Mouse (Mus musculus) ovary, postnatal 36 days (tissue): ENCODE measurements around the gene Cdk19.
A peak's percentile ranks its signal among the peaks of the same experiment; 100 is the strongest.

ENCODE experiments used
- DNase-seq: peaks from one replicate; pipeline ENCODE4 v3.0.0; 2022; ENCODE audit warnings: low spot score, mixed read lengths

Cdk19 gene

DNA sequence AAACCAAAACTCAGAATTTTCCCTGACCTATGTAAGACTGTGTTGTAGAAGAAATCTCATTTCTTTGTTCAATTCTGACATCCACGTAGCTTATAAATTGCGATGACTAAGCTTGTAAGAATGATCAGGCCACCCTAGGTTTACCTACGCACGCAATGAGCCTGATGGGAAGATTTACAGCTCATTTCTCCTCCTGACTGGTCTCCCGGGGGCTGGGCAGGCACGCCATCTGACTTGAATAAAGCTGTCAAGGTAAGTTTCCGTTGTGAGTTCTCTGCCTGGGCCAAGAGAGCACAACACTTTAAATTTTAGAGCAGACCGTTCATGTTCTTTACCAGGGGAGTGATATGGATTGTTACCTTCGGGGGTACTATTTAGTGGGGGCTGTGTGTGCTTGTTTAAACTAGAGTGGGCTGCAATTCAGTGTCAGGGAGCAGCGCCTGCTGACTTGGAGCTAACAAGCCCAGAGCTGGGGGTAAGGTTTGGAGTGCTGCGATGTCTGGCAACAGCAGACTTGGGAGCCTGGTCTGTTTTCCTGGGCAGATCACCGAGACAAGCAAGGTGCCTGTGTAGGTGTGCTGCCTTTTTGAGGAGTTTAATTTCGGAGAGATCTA is at the start of gene Cdk19:
Gene Cdk19, plus strand, starts transcription at position 214 of the 614 bp plus-strand sequence.
- DNase-seq = no peak

DNA sequence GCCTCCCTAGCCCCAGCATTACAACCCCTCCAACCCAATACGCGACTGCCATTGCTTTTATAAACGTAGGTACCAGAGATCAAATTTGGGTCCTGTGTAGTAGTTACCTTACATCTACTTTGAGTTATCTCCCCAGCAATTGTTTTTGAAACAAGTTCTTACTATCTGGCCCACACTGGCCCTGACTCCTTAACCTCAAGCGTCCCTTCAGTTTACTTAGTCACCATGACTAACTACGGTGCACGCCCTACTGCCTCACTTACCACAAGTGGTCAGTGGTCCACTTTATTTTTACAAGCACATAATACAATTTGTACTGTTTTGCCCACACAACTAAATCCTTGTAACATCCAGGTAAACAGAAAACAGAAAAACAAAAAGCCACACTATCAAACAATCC is 46.7 kb upstream of the Cdk19 start:
- DNase-seq = no peak

DNA sequence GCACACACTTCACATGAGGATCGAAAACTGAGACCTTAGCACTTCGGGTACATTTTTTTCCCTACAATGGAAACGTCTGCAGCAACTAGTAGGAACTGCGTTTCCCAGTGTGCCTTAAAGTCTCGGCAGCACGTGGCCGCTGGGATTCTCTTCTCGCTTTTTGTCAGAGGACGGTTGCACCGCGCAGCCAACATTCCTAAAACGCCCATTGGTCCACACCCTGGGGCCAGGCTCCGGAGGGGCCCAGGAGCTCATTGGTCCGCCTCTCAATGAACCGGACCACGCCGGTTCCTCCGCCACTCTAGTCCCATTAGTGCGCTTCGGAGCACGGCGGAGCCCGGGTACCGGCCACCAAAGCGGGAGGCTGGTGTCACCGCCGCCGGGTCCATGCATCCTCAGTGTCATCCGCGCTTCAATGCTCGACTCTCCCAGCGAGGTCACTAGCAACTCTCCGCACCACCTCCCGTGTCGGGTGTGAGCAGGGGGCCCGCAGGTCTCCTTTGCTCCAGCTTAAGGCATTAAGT is 38.7 kb upstream of the Cdk19 start:
- peak; percentile 80 for DNase-seq

DNA sequence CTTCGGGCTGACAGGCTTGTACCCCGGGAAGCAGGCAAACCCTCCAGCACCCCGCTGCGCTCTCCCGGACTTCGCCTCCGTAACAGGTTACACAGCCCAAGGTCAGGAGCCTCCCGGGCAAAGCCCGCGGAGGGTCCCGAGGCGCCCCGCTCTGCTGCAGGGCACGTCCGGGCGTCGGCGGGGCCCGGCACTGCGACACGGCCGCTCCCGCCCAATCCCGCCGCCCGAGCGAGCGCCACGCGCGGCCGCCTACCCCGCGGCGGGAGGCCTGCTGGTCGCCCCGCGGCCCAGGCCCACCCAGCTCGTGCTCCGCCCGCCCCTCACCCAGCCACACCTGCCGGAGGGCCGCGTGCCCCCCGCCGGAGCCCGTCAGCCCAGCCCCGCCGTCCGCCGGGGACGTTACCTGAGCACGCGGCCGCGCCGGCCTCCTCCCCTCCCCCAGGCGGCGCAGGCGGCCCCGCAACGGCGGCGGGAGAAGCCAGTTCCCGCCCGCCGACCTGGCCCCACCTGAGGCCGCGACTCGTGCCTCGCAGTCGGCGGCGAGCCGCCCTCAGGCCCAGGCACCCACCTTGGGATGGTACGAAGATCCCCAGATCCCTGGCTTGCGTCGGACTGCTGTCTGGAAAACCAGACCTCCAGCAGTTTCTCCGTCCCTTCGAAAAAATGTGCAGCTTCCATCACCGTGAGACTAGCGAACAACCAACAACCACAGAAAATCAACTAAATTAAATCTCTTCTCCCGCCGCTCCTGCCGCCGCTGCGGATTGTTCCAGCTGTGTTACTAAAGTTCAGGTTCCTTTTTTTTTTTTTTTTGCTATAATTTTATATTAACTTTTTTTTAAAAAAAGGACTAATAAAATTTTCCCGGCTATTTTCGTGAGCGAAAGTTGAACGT is 37.9 kb upstream of the Cdk19 start:
- DNase-seq = peak; percentile 57

DNA sequence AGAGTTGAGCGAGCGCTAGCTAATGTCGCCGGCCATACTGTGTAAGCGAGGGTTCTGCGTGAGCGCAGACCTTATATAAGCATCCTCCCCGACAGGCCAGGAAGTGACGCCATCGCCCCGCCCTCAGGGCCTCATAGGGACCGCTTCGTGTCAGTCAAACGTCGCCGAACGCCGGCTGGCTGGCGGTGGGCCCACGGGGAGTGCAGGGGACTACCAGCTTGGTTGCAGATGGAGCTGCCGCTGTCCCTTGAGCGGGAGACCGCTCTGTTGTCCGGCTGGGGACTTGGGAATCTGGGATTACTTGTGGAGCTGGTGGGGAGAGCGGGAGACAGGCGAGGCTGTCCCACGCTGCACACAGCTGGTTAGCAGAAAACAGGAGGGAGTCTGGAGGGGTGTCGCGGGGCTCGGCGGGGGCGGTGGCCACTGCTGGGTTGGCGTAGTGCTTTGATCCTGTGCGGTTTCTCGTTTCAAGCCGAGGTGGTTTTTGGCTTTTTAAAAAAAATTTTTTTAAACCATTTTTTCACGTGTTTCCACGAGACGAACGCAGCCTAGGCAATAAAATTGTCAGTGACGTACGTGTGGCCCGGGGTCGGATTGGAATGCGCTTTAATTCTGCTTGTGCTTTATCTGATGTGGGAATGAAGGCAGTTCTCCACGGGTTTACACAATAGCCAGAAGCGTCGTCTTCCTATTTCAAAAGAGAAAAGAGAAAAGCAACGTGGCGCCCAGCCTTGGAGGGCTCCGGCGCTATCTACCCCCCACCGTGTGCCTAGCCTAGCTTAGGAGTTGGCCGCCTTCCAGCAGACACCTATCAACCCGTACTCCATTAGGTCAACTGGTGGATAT is 37.0 kb upstream of the Cdk19 start, which contains the start of gene Amd1:
Gene Amd1, minus strand, starts transcription at position 47 of the 846 bp plus-strand sequence.
- DNase-seq = peak; percentile 100

DNA sequence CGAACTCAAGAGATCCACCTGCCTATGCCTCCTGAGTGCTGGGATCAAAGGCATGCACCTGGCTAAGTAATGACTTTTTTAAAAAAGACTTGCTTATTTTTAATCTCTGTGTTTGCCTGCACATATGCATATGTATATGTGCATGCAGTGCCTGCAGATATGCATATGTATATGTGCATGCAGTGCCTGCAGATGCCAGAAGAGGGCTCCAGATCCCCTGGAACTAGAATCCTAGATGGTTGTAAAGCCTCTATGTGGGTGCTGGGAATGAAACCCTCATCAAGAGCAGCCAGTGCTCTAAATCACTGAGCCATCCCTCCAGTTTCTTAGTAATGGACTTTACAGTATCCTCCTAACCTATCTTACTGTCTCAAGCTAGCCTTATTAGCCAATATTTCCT is 33.4 kb upstream of the Cdk19 start:
- no peak for DNase-seq

DNA sequence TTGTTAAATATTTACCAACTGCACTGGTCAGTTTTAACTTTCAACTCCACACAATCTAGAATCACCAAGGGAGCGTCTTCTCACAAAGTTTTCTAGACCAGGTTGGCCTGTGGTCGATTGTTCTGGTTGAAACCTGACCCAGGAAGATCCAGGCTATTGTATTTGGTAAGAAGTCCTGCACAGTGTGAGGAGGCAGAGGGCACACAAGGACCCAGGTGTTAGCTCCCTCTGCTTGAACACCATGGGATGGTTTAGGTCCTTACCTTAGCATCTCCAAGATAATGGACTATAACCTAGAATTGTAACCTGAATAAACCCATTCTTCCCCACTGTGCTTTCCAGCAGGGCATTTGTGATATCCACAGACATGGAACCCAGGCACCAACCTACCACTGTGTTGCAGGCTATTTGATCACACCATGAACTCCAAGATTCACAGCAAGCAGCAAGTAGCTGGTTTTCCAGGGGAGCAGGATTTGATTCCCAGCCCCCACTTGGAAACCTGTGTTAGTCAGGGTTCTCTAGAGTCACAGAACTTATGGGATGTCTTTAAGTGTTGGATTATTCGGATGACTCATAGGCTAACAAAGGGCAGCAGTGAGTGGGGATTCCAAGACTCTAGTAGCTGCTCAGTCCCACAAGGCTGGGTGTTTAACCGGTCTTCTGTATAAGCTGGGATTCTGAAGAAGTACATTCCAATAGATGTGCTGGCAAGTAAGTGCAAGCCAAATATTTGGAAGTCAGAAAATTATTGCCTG is 31.4 kb upstream of the Cdk19 start:
- no peak for DNase-seq

DNA sequence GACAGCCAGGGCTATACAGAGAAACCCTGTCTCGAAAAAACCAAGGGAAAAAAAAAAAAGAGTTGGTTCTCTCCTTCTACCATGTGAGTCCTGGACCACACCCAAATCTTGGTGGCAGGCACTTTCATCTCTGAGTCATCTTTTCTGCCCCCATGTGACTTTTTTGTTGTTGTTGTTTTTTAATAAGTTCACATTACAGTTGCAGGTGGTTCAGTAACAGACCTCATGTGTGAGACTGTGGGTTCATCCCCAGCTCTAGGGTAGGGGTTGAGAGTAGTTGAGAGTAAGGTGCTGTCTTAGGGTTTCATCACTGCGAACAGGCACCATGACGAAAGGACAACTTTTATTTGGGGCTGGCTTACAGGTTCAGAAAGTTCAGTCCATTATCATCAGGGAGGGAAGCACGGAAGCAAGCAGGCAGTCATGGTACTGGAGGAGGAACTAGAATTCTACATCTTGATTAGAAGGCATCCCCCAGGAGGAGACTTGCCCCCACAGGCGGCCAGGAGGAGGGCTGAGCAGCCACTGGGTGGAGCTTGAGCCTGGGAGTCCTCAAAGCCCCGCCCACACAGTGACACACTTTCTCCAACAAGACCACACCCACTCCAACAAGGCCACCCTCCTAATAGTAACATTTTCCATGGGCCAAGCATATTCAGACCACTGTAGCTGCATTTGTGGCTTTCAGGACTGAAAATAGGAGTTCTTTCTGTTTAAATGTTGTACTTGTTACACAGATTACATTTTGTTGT is 29.3 kb upstream of the Cdk19 start:
- DNase-seq = no peak

DNA sequence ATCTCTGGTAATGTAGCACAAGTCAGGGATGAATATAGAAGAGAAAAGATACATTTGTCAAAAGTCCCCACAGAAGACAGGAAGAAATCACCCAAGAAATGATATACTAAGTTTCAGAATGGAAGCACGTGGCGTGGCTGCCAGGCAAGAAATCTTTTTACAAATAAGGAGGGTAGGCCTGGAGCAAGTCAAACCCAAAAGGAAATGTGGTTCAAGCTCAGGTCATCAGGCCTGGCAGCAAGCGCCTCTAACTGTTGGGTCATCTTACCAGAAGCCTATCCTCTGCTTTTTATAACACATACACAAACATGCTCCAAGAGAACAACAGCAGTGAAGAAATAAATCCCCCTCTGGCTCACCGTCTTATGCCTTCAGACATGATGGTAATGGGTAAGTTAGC is 26.6 kb upstream of the Cdk19 start:
- DNase-seq = no peak

DNA sequence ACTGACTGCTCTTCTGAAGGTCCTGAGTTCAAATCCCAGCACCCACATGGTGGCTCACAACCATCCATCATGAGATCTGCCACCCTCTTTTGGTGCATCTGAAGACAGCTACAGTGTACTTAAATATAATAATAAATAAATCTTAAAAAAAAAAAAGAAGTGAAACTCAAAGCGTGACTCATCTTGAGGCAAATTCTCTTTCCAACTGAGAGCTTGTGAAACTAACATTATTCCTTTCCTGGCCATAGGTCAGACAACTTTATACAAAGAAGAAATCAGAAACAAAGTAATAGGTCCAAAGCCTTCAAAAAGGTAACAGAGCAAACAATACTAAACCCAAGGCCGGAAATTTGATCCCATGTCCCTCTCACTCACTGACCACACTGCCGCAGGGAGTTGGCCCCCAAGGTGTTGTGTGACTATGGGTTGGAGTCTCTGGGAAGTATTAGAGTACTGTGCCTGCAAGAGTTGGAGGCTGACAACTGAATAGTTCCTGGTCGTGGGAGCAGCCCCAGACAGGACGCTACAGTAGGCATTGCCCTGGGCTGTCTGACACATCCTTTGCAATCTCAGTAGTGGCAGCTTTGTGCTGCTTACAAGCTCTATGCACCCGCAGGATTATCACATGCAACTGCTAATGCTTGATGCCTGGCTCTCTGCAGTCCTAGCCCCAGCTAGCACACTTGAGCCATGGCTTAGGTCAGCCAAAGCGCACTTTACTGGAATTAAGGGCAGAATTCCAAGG is 22.4 kb upstream of the Cdk19 start:
- DNase-seq = no peak

DNA sequence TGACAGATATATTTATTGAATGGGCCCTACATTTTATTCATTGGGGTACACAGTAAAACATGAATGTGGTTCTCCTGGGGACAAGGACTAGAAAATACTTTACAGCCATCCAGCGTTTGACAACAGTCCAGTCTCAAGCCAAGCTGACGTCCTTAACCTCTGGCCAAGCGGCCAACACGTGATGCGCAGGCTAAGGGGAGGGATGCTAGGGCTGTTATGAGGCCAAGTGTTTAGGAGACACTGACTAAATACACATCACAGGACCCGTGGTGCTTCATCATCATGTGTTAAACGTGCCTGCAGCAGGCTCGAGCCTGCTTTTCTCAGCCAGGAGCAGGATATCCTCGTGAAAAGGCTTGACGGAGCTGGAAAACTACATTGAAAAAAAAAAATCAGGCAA is 19.1 kb upstream of the Cdk19 start:
- no peak for DNase-seq

DNA sequence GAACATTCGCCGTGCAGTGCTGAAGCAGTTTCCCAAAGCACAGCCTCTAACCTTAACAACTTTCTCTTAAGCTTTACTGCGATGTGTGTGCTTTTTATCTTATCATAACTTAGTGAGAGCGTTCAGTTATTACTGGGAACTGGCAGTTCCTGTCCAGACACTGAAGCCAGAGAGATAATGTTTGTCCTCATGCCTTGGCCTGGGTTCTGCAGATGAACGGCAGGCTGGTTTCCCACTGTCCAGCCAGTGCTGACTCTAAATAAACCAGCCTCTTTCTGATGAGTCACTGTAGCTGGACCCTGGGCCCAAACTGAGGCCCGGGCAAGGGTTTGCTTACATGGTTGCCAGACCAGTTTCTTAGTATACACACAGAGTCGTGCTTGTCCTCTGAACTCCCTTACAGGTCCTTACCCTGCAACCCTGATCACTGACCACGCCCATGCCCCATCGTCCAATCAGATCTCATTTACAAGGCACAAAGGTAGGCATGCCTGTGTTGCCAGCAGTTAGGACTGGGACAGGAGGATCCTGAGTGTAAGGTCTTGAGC is 11.3 kb upstream of the Cdk19 start:
- peak; percentile 13 for DNase-seq

DNA sequence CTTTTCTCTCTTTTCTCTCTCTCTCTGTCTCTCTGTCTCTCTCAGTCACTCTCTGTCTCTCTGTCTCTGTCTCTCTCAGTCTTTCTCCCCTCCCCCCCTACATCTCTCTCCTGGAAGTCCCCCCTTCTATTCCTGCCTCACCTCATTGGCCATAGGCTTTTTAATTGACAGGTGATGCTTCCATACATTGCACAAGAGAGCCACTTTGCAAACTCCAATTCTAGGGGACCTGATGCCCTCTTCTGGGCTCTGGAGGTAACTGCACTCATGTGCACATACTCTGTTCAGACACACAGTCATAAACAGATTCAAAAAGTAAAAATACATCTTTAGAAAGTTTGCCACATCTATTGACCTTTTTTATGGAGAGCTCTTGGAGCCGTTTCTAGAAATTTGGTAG is 9.1 kb upstream of the Cdk19 start:
- DNase-seq = no peak

DNA sequence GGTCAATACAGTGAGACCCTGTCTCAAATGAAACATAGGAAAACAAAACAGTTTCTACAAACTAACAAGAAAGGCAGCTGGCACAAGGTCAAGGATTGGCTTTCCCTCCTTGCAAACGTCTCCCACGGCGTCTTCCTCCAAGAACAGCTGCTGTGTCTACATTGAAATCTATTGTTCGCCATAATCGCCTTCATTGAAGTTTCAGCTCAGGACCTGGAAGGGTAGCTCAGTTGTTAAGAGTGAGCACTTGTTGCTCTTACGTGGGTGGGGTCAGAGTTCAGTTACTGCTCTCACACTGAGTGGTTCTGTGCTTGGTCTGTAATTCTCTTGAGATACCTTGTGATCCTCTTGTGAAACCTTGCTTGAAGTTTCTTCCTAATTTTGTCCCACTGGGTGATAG is 6.5 kb upstream of the Cdk19 start:
- no peak for DNase-seq

DNA sequence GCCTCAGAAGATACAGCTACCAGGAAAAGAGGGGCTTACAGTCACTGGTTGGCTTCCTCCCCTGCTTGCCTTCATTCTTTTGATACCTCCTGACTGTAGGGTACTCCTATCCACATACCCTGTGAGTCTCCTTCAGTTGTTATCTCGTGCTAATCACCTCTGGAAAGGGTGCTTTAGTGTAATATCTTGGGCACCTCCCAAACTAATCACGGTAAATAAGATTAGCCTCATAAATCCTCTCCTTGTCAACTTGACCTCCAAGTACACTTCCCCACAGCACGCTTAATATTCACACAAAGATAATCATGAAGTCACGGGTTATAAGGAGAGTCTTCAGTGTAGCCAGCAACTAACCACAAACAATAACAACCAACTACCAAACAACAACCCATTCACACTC is 2.7 kb downstream of the Cdk19 start:
- no peak for DNase-seq

DNA sequence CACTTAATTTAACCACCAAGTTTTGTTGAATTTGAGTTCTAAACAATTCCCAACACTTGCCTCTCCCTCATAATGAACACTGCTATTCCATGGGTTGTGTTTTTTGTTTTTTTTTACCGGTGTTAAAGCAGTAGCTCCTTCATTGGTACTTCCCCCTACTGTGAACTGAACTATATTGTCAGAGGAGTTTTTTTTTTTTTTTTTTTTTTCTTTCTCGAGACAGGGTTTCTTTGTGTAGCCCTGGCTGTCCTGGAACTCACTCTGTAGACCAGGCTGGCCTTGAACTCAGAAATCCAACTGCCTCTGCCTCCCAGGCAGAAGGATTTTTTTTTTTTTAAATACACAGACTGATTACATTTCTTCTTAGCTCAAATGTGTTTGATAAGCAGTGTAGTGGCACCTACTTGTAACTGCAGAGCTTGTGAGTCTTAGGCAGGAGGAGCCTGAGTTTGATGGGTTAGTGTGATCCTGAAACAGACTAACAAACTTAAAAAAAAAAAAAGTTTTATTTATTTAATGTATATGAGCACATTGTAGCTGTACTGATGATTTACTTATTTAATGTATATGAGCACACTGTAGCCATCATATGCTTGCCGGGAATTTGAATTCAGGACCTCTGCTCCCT is 7.5 kb downstream of the Cdk19 start:
- no peak for DNase-seq

DNA sequence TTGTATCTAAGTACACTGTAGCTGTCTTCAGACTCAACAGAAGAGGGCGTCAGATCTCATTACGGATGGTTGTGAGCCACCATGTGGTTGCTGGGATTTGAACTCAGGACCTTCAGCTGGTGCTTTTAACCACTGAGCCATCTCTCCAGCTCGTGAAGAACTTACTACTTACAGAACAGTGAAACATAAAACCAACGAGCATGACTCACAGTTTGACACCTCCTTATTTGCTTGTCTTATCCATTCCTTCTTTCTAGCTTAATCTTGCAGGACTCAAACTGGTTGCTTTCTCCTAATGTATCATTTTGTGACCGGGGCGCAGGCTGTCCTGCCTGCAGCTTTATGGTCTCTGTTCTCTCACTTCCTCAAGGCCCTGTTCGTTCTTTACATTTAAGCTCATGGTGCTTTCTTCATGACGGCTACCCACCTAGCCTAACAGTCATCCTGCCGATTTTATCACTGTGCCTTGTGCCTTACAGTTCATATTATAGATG is 8.1 kb downstream of the Cdk19 start:
- no peak for DNase-seq

DNA sequence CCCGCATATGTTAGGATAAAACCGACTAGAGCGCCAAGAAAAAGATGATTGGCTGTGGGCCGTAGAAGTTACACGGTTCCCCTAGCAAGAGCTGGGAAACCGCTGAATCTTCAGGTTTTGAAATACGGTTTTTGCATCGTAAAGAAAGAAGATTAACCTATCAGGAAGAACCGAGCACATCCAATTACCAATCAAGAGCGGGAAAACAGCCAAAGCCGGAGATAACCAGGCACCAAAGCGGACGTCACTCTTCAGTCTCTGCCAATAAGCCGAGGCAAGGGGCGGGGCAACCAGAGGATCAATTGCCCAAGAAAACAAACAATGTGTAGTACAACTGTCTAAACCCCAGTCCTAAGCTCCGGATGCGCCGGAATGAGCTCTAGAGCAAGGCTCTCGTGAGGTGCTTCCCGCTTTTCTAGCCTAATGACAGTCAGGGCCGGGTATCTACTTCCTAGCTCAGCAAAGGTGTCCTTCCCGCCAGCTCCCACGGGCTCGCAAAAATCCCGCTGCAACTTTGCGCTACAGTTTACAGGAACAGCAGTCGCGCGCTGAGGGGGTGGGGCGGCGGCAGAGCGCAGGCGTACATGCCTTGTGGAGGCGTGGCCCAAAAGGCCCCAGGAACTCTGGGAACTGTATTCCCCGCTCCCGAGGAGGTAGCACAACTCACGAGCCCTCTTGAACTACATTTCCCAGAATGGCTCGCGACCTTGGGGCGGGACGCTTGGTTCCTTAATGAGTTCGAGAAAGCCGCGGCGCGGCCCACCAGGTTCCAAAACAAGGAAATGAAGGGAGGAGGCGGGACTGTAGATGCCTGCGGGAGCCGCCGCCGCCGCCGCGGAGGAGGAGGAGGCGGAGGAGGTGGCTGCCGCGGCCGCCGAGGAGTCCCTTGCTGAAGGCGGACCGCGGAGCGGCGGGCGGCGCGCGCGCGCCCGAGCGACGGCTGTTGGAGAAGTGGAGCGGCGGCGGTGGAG is 9.5 kb downstream of the Cdk19 start:
- DNase-seq = peak; percentile 96
